Mouse (Mus musculus): ENCODE measurements around the gene Plekha6.

The Plekha6 gene

GRCm38 (mm10) chr1:133163820-133164431 is at the start of gene Plekha6:
Gene Plekha6 (plus strand): TSS chr1:133164210.
- DNase-seq (ENCODE audit: low read depth, low spot score), result no peak

- no peak for DNase-seq (ENCODE audit: low read depth, low spot score)
These were observed 47.9 kb upstream of the Plekha6 start for GRCm38 (mm10) chr1:133116108-133116507.

GRCm38 (mm10) chr1:133118127-133118526 is 45.9 kb upstream of the Plekha6 start:
- peak; percentile 61 for DNase-seq (ENCODE audit: low read depth, low spot score)

- DNase-seq (ENCODE audit: low read depth, low spot score), result no peak
These were observed 45.2 kb upstream of the Plekha6 start for GRCm38 (mm10) chr1:133118844-133119243.

- no peak for DNase-seq (ENCODE audit: low read depth, low spot score)
These were observed 43.9 kb upstream of the Plekha6 start for GRCm38 (mm10) chr1:133119931-133120712.

GRCm38 (mm10) chr1:133121246-133121645 is 42.8 kb upstream of the Plekha6 start:
- DNase-seq (ENCODE audit: low read depth, low spot score), result no peak

- no peak for DNase-seq (ENCODE audit: low read depth, low spot score)
These were observed 39.9 kb upstream of the Plekha6 start for GRCm38 (mm10) chr1:133124137-133124536.

GRCm38 (mm10) chr1:133125640-133126364 is 38.2 kb upstream of the Plekha6 start:
- DNase-seq (ENCODE audit: low read depth, low spot score), result no peak

- no peak for DNase-seq (ENCODE audit: low read depth, low spot score)
These were observed 37.7 kb upstream of the Plekha6 start for GRCm38 (mm10) chr1:133126365-133126740.

GRCm38 (mm10) chr1:133127328-133127727 is 36.7 kb upstream of the Plekha6 start:
- DNase-seq (ENCODE audit: low read depth, low spot score), result no peak

- DNase-seq (ENCODE audit: low read depth, low spot score), result no peak
These were observed 34.4 kb upstream of the Plekha6 start for GRCm38 (mm10) chr1:133129471-133130221.

GRCm38 (mm10) chr1:133130638-133131560 is 33.1 kb upstream of the Plekha6 start, which contains the start of gene Ppp1r15b:
Gene Ppp1r15b (plus strand): TSS chr1:133131143.
- DNase-seq (ENCODE audit: low read depth, low spot score), result peak; percentile 98

GRCm38 (mm10) chr1:133131561-133131905 is 32.5 kb upstream of the Plekha6 start:
- no peak for DNase-seq (ENCODE audit: low read depth, low spot score)

- no peak for DNase-seq (ENCODE audit: low read depth, low spot score)
These were observed 32.1 kb upstream of the Plekha6 start for GRCm38 (mm10) chr1:133131936-133132335.

- no peak for DNase-seq (ENCODE audit: low read depth, low spot score)
These were observed 31.4 kb upstream of the Plekha6 start for GRCm38 (mm10) chr1:133132388-133133326.

GRCm38 (mm10) chr1:133133425-133133824 is 30.6 kb upstream of the Plekha6 start:
- no peak for DNase-seq (ENCODE audit: low read depth, low spot score)

GRCm38 (mm10) chr1:133134071-133134470 is 29.9 kb upstream of the Plekha6 start:
- no peak for DNase-seq (ENCODE audit: low read depth, low spot score)

- no peak for DNase-seq (ENCODE audit: low read depth, low spot score)
These were observed 29.1 kb upstream of the Plekha6 start for GRCm38 (mm10) chr1:133134881-133135280.

- no peak for DNase-seq (ENCODE audit: low read depth, low spot score)
These were observed 28.2 kb upstream of the Plekha6 start for GRCm38 (mm10) chr1:133135808-133136207.

- no peak for DNase-seq (ENCODE audit: low read depth, low spot score)
These were observed 25.6 kb upstream of the Plekha6 start for GRCm38 (mm10) chr1:133138401-133138800.
